Mouse (Mus musculus): ENCODE data around the gene Ank3. TPM values are rescaled to one million over a fixed set of nuclear protein-coding genes. Genes with fewer than 3 reads are reported as not detected.

Gene Ank3
- polyA plus RNA-seq, 1 experiment from 2014 or later = 68.1 TPM

DNA sequence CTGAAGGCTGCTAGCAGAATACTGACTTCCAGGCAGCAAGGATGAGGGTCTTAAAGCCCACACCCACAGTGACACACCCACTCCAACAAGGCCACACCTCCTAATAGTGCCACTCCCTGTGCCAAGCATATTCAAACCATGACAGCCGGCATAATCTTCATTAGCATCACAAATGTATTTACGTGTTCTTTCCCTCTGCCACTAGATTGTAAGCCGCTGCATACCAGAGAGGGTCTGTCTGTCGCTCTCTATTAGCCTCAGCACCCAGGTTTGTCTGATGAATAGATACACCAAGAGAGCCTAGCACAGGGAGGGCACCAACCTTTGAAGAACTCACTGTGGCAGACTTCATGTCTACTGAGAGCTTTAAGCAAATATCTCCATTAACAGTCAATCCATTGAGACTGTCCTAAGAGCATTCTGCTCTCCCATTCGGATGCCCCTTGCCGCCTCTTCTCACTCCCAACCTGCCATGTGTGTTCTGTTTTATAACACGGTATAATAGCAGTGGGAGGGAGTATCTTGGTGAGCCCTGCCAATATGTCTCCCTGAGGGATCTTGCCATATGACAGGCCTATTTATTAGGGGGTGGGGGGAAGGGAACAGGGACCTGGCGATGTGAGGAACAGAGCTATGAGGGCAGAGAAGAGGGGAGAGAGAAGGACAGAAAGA, 668.1 kb downstream of the Ank3 start:
- 56% methylated on average over 8 of the region's 8 CpGs for WGBS
- Histone ChIP-seq H3K27ac (no peak overlapping the region), H3K9ac (no peak overlapping the region), H3K4me3 (replicated peaks) (no peak overlapping the region), H3K9me3 (peaks cover 4% of the 10 kb centered on the region; the same call in 1 of the 2 replicates), H3K4me2 (no peak overlapping the region), H3K27me3 (no peaks in the 10 kb centered on the region), H3K4me1 (peaks cover 7% of the 10 kb centered on the region; the same call in 1 of the 2 replicates), H3K36me3 (replicated peaks) (no peaks in the 10 kb centered on the region)
- ATAC-seq (ENCODE audit: low FRiP score) = no peak

DNA sequence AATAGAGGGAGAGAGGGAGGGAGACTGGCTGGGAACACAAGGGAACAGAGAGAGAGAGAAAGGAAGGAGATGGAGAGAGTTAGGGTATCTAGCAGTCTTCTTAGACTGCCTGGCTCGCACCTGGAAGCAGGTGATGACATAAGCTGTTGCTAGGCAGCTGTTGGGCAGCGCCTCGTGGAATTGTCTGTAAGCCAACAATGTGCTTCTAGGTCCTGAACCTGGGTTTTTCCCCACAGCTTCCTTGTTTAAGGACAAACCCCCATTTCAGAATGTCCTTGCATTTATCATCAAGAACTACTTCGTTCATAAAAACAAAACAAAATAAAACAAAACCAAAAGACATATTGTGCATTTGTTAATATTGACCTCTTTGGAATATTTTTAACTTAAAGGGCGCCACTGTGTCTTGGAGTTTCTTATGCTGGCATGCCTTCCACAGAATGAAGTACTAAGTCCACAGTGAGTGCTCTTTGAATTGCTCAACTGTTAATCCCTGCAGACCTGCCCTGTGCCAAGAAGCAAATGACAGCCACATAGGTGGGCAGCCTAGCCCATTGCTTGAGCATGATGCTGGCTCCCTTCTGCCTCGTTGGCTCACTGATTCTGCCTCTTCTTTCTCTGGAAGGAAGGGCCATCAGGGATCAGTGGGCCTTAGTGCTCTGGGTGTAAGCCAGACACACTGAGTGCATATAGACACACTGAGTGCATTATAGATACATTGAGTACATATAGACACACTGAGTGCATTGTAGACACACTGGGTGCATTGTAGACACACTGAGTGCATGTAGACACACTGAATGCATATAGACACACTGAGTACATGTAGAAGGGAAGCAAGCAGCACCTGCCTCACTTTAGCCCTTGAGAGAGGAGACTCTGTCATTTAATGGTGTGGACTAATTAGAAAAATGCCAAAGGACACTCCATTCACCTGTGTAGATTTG, 668.9 kb downstream of the Ank3 start:
- WGBS = 69% methylated on average over 6 of the region's 6 CpGs
- no peaks in the 10 kb centered on the region for H3K27me3 ChIP-seq
- no peak overlapping the region for H3K9ac ChIP-seq
- H3K36me3 ChIP-seq (replicated peaks) = no peaks in the 10 kb centered on the region
- H3K9me3 ChIP-seq = peaks cover 4% of the 10 kb centered on the region; the same call in 1 of the 2 replicates
- no peak overlapping the region for H3K4me2 ChIP-seq
- no peak overlapping the region for H3K27ac ChIP-seq
- ATAC-seq (ENCODE audit: low FRiP score) = no peak
- H3K4me1 ChIP-seq = peaks cover 7% of the 10 kb centered on the region; the same call in 1 of the 2 replicates
- H3K4me3 ChIP-seq (replicated peaks) = no peak overlapping the region

DNA sequence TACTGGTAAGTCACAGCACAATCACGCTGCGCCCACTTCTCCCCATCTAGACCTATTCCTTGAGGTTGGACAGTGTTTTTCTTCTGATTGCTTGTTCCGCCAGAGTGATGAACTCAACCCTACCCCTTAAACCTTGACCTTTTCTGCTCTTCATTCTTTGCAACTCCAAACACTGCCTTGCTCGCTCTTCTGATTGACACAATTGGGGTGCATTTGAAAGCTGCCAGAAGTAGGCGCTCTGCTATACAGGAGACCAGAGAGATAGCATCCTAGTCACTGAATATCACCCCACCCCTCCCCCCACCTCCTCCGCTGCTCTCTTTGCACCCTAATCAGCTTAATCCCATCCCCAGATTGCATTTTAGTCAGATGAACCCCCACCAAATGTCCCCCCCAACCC, 670.7 kb downstream of the Ank3 start:
- H3K4me3 ChIP-seq (replicated peaks) = no peak overlapping the region
- H3K27me3 ChIP-seq = no peaks in the 10 kb centered on the region
- H3K4me2 ChIP-seq = no peak overlapping the region
- H3K27ac ChIP-seq = no peak overlapping the region
- peaks cover 4% of the 10 kb centered on the region; the same call in 1 of the 2 replicates for H3K9me3 ChIP-seq
- H3K36me3 ChIP-seq (replicated peaks) = no peaks in the 10 kb centered on the region
- no peak for ATAC-seq (ENCODE audit: low FRiP score)
- peaks cover 7% of the 10 kb centered on the region; the same call in 1 of the 2 replicates for H3K4me1 ChIP-seq
- WGBS = 57% methylated on average over 6 of the region's 6 CpGs
- H3K9ac ChIP-seq = no peak overlapping the region

DNA sequence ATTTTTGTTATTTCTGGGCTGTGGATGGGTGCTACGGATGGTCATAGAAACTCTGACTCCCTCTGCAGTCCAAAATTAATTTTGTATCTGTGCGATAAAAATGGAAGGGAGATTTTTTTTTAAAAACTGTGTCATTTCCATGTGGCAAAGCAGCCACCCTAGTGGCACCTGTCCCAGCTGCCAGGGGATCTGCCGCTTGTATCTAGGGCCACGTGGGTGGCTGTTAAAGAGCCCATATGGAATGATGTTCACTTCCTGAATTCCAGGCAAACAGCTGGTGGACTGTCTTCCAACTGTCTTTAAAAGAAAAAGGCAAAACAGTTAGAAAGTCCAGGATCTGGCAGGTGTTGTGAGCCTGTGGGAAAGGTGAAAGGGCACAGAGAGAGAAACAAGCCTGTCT, 672.8 kb downstream of the Ank3 start:
- Histone ChIP-seq H3K4me1 (peaks cover 7% of the 10 kb centered on the region; the same call in 1 of the 2 replicates), H3K9me3 (peaks cover 4% of the 10 kb centered on the region; the same call in 1 of the 2 replicates), H3K4me3 (replicated peaks) (no peak overlapping the region), H3K4me2 (no peak overlapping the region), H3K27me3 (no peaks in the 10 kb centered on the region), H3K36me3 (replicated peaks) (no peaks in the 10 kb centered on the region), H3K27ac (no peak overlapping the region), H3K9ac (no peak overlapping the region)
- 93% methylated on average over 4 of the region's 4 CpGs for WGBS
- no peak for ATAC-seq (ENCODE audit: low FRiP score)

Other genes starting within 250 kb of the Ank3 start
- 15.0 and 17.8 TPM in 2 replicates for gene Rhobtb1, start 247.3 kb upstream of the Ank3 start, polyA plus RNA-seq (2016; fragmentation: Nextera tagmentation; extraction: Ambion mirVana)
- 1.2 TPM in 2 replicates for gene A930033H14Rik, start 185.7 kb upstream of the Ank3 start, polyA plus RNA-seq (2016; fragmentation: Nextera tagmentation; extraction: Ambion mirVana)
- 380 and 382 TPM in 2 replicates for gene Cdk1, start 45.8 kb upstream of the Ank3 start, polyA plus RNA-seq (2016; fragmentation: Nextera tagmentation; extraction: Ambion mirVana)